Mouse (Mus musculus) MEL (cell line): ENCODE results near the gene Tmem255b. TPM values are rescaled to one million over a fixed set of nuclear protein-coding genes. Genes with fewer than 3 reads are reported as not detected.

Experiments
- DNase-seq: peaks from one replicate; pipeline ENCODE4 v3.0.0; 2011; ENCODE audit warnings: low read depth, low spot score
- H3K27ac ChIP-seq: 2 replicates; pipeline ENCODE4 v1.5.1; 2012; ENCODE audit warnings: low read depth, mild to moderate bottlenecking, control low read depth, low read length, moderate library complexity; ENCODE audit not compliant: control insufficient read depth
- H3K27me3 ChIP-seq, 2 experiments: fragments of 150-350 bp in 1 of 2; sonication (generic) in 1 of 2; 2 replicates each; pipeline ENCODE4 v1.6.1; 2012; ENCODE audit warnings: low read length in 2 of 2, mild to moderate bottlenecking in 2 of 2, improper control_type of control experiment in 1 of 2, moderate library complexity in 1 of 2; ENCODE audit not compliant: insufficient read depth in 2 of 2, control insufficient read depth in 1 of 2
- H3K36me3 ChIP-seq, 2 experiments: 2 replicates each; pipeline ENCODE4 v1.6.1; 2012 to 2014; ENCODE audit warnings: low read length in 2 of 2, improper control_type of control experiment in 1 of 2, inconsistent platforms in 1 of 2, mild to moderate bottlenecking in 1 of 2; ENCODE audit not compliant: insufficient read depth in 2 of 2, control insufficient read depth in 1 of 2
- H3K4me1 ChIP-seq, 2 experiments: fragments of 150-350 bp in 1 of 2; sonication (generic) in 1 of 2; 2 replicates each; pipeline ENCODE4 v1.6.1; 2012; ENCODE audit warnings: low read length in 2 of 2, improper control_type of control experiment in 1 of 2, mild to moderate bottlenecking in 1 of 2; ENCODE audit not compliant: insufficient read depth in 2 of 2, control insufficient read depth in 1 of 2
- H3K4me3 ChIP-seq, 2 experiments: fragments of 150-350 bp in 1 of 2; sonication (generic) in 1 of 2; 2 replicates each; pipeline ENCODE4 v1.5.1; 2012; ENCODE audit warnings: low read depth in 2 of 2, low read length in 2 of 2, mild to moderate bottlenecking in 2 of 2, moderate library complexity in 2 of 2, control low read depth in 1 of 2, improper control_type of control experiment in 1 of 2; ENCODE audit not compliant: control insufficient read depth in 1 of 2, insufficient read depth in 1 of 2
- H3K79me2 ChIP-seq: 2 replicates; pipeline ENCODE4 v1.6.1; 2012; ENCODE audit warnings: mild to moderate bottlenecking, low read length, moderate library complexity; ENCODE audit not compliant: control insufficient read depth, poor library complexity, insufficient read depth
- H3K9ac ChIP-seq: 2 replicates; pipeline ENCODE4 v1.6.1; 2012; ENCODE audit warnings: low read depth, mild to moderate bottlenecking, control low read depth, low read length, moderate library complexity; ENCODE audit not compliant: control insufficient read depth, poor library complexity, severe bottlenecking
- H3K9me3 ChIP-seq: fragments of 150-350 bp; sonication (generic); replicated peaks from 2 replicates; pipeline ENCODE4 v1.6.1; 2012; ENCODE audit warnings: mild to moderate bottlenecking, low read length, improper control_type of control experiment, moderate library complexity; ENCODE audit not compliant: insufficient read depth
- BHLHE40 ChIP-seq: IDR thresholded peaks from 2 replicates; pipeline ENCODE4 v1.6.1; 2012; ENCODE audit warnings: low read depth, mild to moderate bottlenecking, inconsistent platforms, low read length, improper control_type of control experiment, borderline replicate concordance
- CHD1 ChIP-seq: IDR thresholded peaks from 2 replicates; pipeline ENCODE4 v1.6.1; 2012; ENCODE audit warnings: low read depth, mild to moderate bottlenecking, inconsistent platforms, low read length, improper control_type of control experiment
- CHD2 ChIP-seq: IDR thresholded peaks from 2 replicates; pipeline ENCODE4 v1.6.1; 2011; ENCODE audit warnings: low read length, improper control_type of control experiment
- E2F4 ChIP-seq: IDR thresholded peaks from 2 replicates; pipeline ENCODE4 v1.6.1; 2011; ENCODE audit warnings: low read depth, low read length, improper control_type of control experiment, borderline replicate concordance
- ELF1 ChIP-seq: IDR thresholded peaks from 2 replicates; pipeline ENCODE4 v1.6.1; 2014; ENCODE audit warnings: low read depth, mild to moderate bottlenecking, inconsistent platforms, low read length, improper control_type of control experiment, moderate library complexity
- EP300 ChIP-seq, 2 experiments: IDR thresholded peaks; 2 replicates each; pipeline ENCODE4 v1.6.1; 2011; ENCODE audit warnings: improper control_type of control experiment in 2 of 2, low read length in 2 of 2, low read depth in 1 of 2, mild to moderate bottlenecking in 1 of 2
- ETS1 ChIP-seq: IDR thresholded peaks from 2 replicates; pipeline ENCODE4 v1.6.1; 2012; ENCODE audit warnings: low read depth, mild to moderate bottlenecking, inconsistent platforms, low read length, improper control_type of control experiment, moderate library complexity
- GABPA ChIP-seq: IDR thresholded peaks from 2 replicates; pipeline ENCODE4 v1.6.1; 2012; ENCODE audit warnings: low read depth, mild to moderate bottlenecking, inconsistent platforms, low read length, improper control_type of control experiment, moderate library complexity
- GATA1 ChIP-seq: IDR thresholded peaks from 2 replicates; pipeline ENCODE4 v1.6.1; 2011; ENCODE audit warnings: low read depth, low read length, improper control_type of control experiment
- KAT2A ChIP-seq: conservative IDR thresholded peaks from 2 replicates; pipeline ENCODE4 v1.6.1; 2012; ENCODE audit warnings: low read depth, low read length, improper control_type of control experiment, inconsistent platforms
- MAFK ChIP-seq: IDR thresholded peaks from 2 replicates; pipeline ENCODE4 v1.6.1; 2011; ENCODE audit warnings: low read depth, mild to moderate bottlenecking, low read length, improper control_type of control experiment, borderline replicate concordance
- MAX ChIP-seq: IDR thresholded peaks from 2 replicates; pipeline ENCODE4 v1.6.1; 2011; ENCODE audit warnings: low read length, improper control_type of control experiment
- MAZ ChIP-seq: IDR thresholded peaks from 2 replicates; pipeline ENCODE4 v1.6.1; 2012; ENCODE audit warnings: low read depth, mild to moderate bottlenecking, inconsistent platforms, low read length, improper control_type of control experiment
- MEF2A ChIP-seq: IDR thresholded peaks from 2 replicates; pipeline ENCODE4 v1.6.1; 2014; ENCODE audit warnings: low read depth, mild to moderate bottlenecking, inconsistent platforms, low read length, improper control_type of control experiment; ENCODE audit not compliant: poor library complexity, insufficient replicate concordance, severe bottlenecking; ENCODE audit errors: extremely low read depth
- MYB ChIP-seq: IDR thresholded peaks from 2 replicates; pipeline ENCODE4 v1.6.1; 2011; ENCODE audit warnings: mild to moderate bottlenecking, low read depth, low read length, improper control_type of control experiment
- MYC ChIP-seq: IDR thresholded peaks from 2 replicates; pipeline ENCODE4 v1.6.1; 2011; ENCODE audit warnings: low read depth, mild to moderate bottlenecking, low read length, improper control_type of control experiment, moderate library complexity
- NELFE ChIP-seq: IDR thresholded peaks from 2 replicates; pipeline ENCODE4 v1.6.1; 2011; ENCODE audit warnings: low read depth, low read length, improper control_type of control experiment
- POLR2A ChIP-seq, 2 experiments: IDR thresholded peaks; 2 replicates each; pipeline ENCODE4 v1.6.1; 2011 to 2012; ENCODE audit warnings: low read length in 2 of 2, mild to moderate bottlenecking in 2 of 2, control low read depth in 1 of 2, improper control_type of control experiment in 1 of 2, low read depth in 1 of 2, moderate library complexity in 1 of 2; ENCODE audit not compliant: control insufficient read depth in 1 of 2, insufficient read depth in 1 of 2, poor library complexity in 1 of 2
- POLR2AphosphoS2 ChIP-seq: IDR thresholded peaks from 2 replicates; pipeline ENCODE4 v1.6.1; 2011; ENCODE audit warnings: low read length, improper control_type of control experiment
- SIN3A ChIP-seq: IDR thresholded peaks from 2 replicates; pipeline ENCODE4 v1.6.1; 2012; ENCODE audit warnings: low read length, improper control_type of control experiment, inconsistent platforms
- UBTF ChIP-seq: IDR thresholded peaks from 2 replicates; pipeline ENCODE4 v1.6.1; 2012; ENCODE audit warnings: low read depth, mild to moderate bottlenecking, inconsistent platforms, low read length, improper control_type of control experiment, moderate library complexity, borderline replicate concordance; ENCODE audit not compliant: insufficient read depth
- USF1 ChIP-seq: IDR thresholded peaks from 2 replicates; pipeline ENCODE4 v1.6.1; 2014; ENCODE audit warnings: low read depth, mild to moderate bottlenecking, inconsistent platforms, low read length, improper control_type of control experiment, moderate library complexity
- USF2 ChIP-seq, 2 experiments: IDR thresholded peaks; 2 replicates each; pipeline ENCODE4 v1.6.1; 2011 to 2012; ENCODE audit warnings: improper control_type of control experiment in 2 of 2, low read length in 2 of 2, borderline replicate concordance in 1 of 2, inconsistent platforms in 1 of 2, low read depth in 1 of 2, mild to moderate bottlenecking in 1 of 2; ENCODE audit not compliant: insufficient read depth in 1 of 2
- ZC3H11A ChIP-seq: IDR thresholded peaks from 2 replicates; pipeline ENCODE4 v1.6.1; 2012; ENCODE audit warnings: low read depth, mild to moderate bottlenecking, inconsistent platforms, low read length, improper control_type of control experiment
- polyA plus RNA-seq, 2 experiments: library from polyadenylated mRNA; stranded (reverse) in 1 of 2; unstranded in 1 of 2; fragments of >175 nt in 1 of 2; fragments of >200 nt in 1 of 2; gene quantifications; 2 replicates each; pipeline versions ENCODE4 v1.2.1 to v1.2.4; 2012; ENCODE audit warnings: low replicate concordance in 2 of 2, low read depth in 1 of 2; ENCODE audit not compliant: insufficient read length in 2 of 2, insufficient read depth in 1 of 2, missing spikeins in 1 of 2
- total RNA-seq: library from RNA; depleted of rRNA; stranded (reverse); fragments of 300-350 nt; gene quantifications from 2 replicates; pipeline ENCODE4 v1.2.3, GENCODE M21; 2012

The Tmem255b gene
- total and polyA plus RNA-seq, 3 experiments = not detected

DNA sequence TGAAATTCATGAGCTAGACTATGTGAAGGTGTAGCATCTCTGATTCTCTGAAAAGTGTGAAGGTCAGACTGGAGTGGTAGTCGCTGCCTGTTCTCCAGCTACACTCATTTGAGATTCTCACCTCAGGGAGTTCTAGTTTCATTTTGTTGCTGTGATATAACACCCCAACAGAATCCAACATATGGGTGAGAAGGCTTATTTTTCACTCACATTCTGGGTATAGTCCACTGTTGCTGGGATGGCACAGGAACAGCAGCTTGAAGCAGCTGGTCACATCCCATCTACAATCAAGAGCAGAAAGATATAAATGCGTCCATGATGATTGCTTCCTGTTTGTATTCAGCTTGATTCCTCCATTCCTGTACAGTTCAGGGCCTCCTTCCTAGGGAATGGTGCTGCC is 7.2 kb downstream of the Tmem255b start:
- Histone ChIP-seq H3K79me2 (no peaks in the 10 kb centered on the region), H3K36me3 (no peaks in the 10 kb centered on the region), H3K4me3 (no peak overlapping the region), H3K27ac (no peak overlapping the region), H3K27me3 (peaks cover 9 to 12% of the 10 kb centered on the region in 2 experiments), H3K4me1 (no peaks in the 10 kb centered on the region), H3K9ac (no peak overlapping the region), H3K9me3 (no peaks in the 10 kb centered on the region)
- no peak for DNase-seq
- TF ChIP-seq GATA1 (no peak), POLR2AphosphoS2 (no peak), EP300 (IDR thresholded peaks at IDR 0.05; ENCODE audit: low read depth in 1 of 2, low read length in 2 of 2) (no peak), SIN3A (no peak), NELFE (no peak), MAZ (no peak), UBTF (no peak), CHD2 (no peak), KAT2A (no peak), MYB (no peak), BHLHE40 (no peak)

DNA sequence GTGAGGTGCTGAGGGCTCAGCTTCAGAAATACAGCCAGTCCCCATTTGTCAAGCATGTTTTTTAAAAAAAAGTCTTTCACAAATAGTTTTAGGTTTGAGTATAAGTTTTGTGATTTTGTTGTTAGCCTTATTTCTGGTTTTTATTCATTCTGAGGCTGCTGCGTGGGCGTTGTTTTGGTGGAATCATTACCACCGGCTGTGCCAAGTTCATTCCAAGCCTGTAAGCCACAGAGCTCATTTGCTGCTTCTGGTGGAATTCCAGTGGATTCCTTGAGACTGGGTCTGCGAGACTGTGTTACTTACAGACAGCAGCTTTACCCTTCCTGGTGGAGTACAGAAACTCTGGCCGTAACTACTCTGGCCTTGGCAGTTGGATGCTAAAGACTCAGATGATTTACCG is 11.5 kb downstream of the Tmem255b start:
- Histone ChIP-seq H3K27ac (no peak overlapping the region), H3K79me2 (no peaks in the 10 kb centered on the region), H3K27me3 (peaks cover 4 to 7% of the 10 kb centered on the region in 2 experiments; a peak in 3 of 4 replicates), H3K9ac (no peak overlapping the region), H3K4me1 (no peaks in the 10 kb centered on the region), H3K4me3 (no peak overlapping the region), H3K36me3 (no peaks in the 10 kb centered on the region), H3K9me3 (no peaks in the 10 kb centered on the region)
- TF ChIP-seq USF1 (no peak), CHD1 (no peak), BHLHE40 (no peak), EP300 (IDR thresholded peaks at IDR 0.05; ENCODE audit: low read depth in 1 of 2, low read length in 2 of 2) (no peak), GABPA (no peak), POLR2A (IDR thresholded peaks at IDR 0.05; ENCODE audit: control insufficient read depth in 1 of 2, insufficient read depth in 1 of 2, low read depth in 1 of 2, low read length in 2 of 2, poor library complexity in 1 of 2) (no peak), MAX (no peak), MAFK (no peak), MEF2A (no peak), USF2 (IDR thresholded peaks at IDR 0.05; ENCODE audit: borderline replicate concordance in 1 of 2, insufficient read depth in 1 of 2, low read depth in 1 of 2, low read length in 2 of 2) (no peak), UBTF (no peak), E2F4 (no peak), ETS1 (no peak), ZC3H11A (no peak), NELFE (no peak), MYC (no peak), ELF1 (no peak)
- DNase-seq = no peak
